Mouse (Mus musculus) heart, postnatal 25 days (tissue): ENCODE measurements around the gene Mrpl21. TPM values are rescaled to one million over a fixed set of nuclear protein-coding genes. Genes with fewer than 3 reads are reported as not detected.
A peak's percentile ranks its signal among the peaks of the same experiment; 100 is the strongest.

Experiments
- DNase-seq: peaks from one replicate; pipeline ENCODE4 v3.0.0; 2022; ENCODE audit warnings: low spot score
- intact Hi-C: fragments of 180-260 bp; cut with DNase I; formaldehyde crosslinking; loops from one replicate; pipeline ENCODE4 v1.15.1; 2025
- total RNA-seq, 2 experiments: library from RNA; stranded (reverse); gene quantifications; 2 replicates each; pipeline ENCODE4 v1.2.3; 2021

The Mrpl21 gene
- total RNA-seq = 10 to 100 TPM; 93.9 to 96.1 TPM

GRCm38 (mm10) chr19:3282572-3283467 is at the start of gene Mrpl21, which contains the start of gene Ighmbp2:
Gene Mrpl21, plus strand, starts transcription at chr19:3282901.
Gene Ighmbp2, minus strand, starts transcription at chr19:3283017.
- peak; percentile 79 for DNase-seq
- intact Hi-C loops = loop anchor here (5.0 kb wide), 1 partner anchor 39 kb away; the partner anchor contains the start of gene Cpt1a

GRCm38 (mm10) chr19:3260016-3260415 is 22.7 kb upstream of the Mrpl21 start:
- DNase-seq = no peak
- intact Hi-C loops = no loop called here

- DNase-seq = no peak
- intact Hi-C loops = no loop called here
These were observed 22.1 kb upstream of the Mrpl21 start for GRCm38 (mm10) chr19:3260591-3260990.

GRCm38 (mm10) chr19:3261336-3261735 is 21.4 kb upstream of the Mrpl21 start:
- intact Hi-C loops = no loop called here
- DNase-seq = no peak

- DNase-seq = no peak
- intact Hi-C loops = no loop called here
These were observed 20.8 kb upstream of the Mrpl21 start for GRCm38 (mm10) chr19:3261764-3262525.

GRCm38 (mm10) chr19:3264348-3264747 is 18.4 kb upstream of the Mrpl21 start:
- DNase-seq = no peak
- intact Hi-C loops = no loop called here

GRCm38 (mm10) chr19:3265180-3265579 is 17.5 kb upstream of the Mrpl21 start:
- intact Hi-C loops = no loop called here
- DNase-seq = no peak

- DNase-seq = no peak
- intact Hi-C loops = no loop called here
These were observed 16.6 kb upstream of the Mrpl21 start for GRCm38 (mm10) chr19:3266136-3266535.

- DNase-seq = no peak
These were observed 16.0 kb upstream of the Mrpl21 start for GRCm38 (mm10) chr19:3266676-3267075.

GRCm38 (mm10) chr19:3267340-3267739 is 15.4 kb upstream of the Mrpl21 start:
- intact Hi-C loops = no loop called here
- DNase-seq = no peak

More at GRCm38 (mm10) chr19:3266676-3267075, 16.0 kb upstream of the Mrpl21 start:
- intact Hi-C loops = no loop called here

- intact Hi-C loops = no loop called here
- DNase-seq = no peak
These were observed 14.3 kb upstream of the Mrpl21 start for GRCm38 (mm10) chr19:3268218-3268980.

- intact Hi-C loops = no loop called here
- DNase-seq = no peak
These were observed 13.4 kb upstream of the Mrpl21 start for GRCm38 (mm10) chr19:3269279-3269678.

GRCm38 (mm10) chr19:3269803-3270202 is 12.9 kb upstream of the Mrpl21 start:
- intact Hi-C loops = no loop called here
- DNase-seq = no peak

- no peak for DNase-seq
- intact Hi-C loops = no loop called here
These were observed 11.3 kb upstream of the Mrpl21 start for GRCm38 (mm10) chr19:3271366-3271765.

GRCm38 (mm10) chr19:3273331-3273730 is 9.4 kb upstream of the Mrpl21 start:
- intact Hi-C loops = no loop called here
- DNase-seq = no peak

- intact Hi-C loops = no loop called here
- DNase-seq = no peak
These were observed 6.8 kb upstream of the Mrpl21 start for GRCm38 (mm10) chr19:3275744-3276365.

GRCm38 (mm10) chr19:3281886-3282285 is 815 bp upstream of the Mrpl21 start:
- no peak for DNase-seq
- intact Hi-C loops = loop anchor here (5.0 kb wide), 1 partner anchor 40 kb away; the partner anchor contains the start of gene Cpt1a

- intact Hi-C loops = no loop called here
- DNase-seq = no peak
These were observed 6.3 kb downstream of the Mrpl21 start for GRCm38 (mm10) chr19:3289006-3289405.

GRCm38 (mm10) chr19:3292028-3292427 is 9.3 kb downstream of the Mrpl21 start:
- intact Hi-C loops = loop anchor here (1.0 to 5.0 kb wide), 3 partner anchors 29 to 159 kb away; no protein-coding TSS in a partner anchor
- DNase-seq = peak; percentile 14
